Mouse (Mus musculus): ENCODE data around the gene Rnasel.
A peak's percentile ranks its signal among the peaks of the same experiment; 100 is the strongest.

The Rnasel gene

DNA sequence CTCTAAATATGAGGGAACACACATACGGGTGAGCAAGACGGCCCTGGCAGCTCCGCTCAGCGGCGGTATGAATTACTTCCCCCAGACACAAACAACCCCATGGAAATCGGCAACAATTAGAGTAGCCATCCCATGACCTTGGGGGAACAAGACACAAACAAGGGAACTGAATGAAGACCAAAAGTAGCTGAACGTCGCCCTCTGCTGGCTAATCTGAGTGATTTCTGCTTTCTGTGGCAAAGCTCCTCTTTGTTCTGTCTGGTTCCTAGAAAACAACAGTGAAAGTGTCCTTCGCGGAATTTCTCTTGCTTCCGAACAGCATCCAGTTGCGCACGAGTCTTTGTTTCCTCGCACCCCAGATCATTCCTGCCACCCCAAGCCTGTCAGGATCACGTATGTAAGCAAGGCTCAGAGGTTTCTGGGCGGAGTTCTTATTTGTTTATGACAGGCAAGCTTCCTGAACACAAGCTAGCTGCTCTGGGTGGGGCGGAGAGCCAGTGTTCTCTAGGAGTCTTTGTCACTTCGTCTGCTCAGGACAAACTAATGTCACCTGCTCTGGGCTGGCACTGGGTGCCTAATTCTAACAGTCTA lies at the start of gene Rnasel:
Rnasel (plus strand) TSS at position 216 of the 591 bp plus-strand sequence.
- DNase-seq (ENCODE audit: low spot score): peak; percentile 44

DNA sequence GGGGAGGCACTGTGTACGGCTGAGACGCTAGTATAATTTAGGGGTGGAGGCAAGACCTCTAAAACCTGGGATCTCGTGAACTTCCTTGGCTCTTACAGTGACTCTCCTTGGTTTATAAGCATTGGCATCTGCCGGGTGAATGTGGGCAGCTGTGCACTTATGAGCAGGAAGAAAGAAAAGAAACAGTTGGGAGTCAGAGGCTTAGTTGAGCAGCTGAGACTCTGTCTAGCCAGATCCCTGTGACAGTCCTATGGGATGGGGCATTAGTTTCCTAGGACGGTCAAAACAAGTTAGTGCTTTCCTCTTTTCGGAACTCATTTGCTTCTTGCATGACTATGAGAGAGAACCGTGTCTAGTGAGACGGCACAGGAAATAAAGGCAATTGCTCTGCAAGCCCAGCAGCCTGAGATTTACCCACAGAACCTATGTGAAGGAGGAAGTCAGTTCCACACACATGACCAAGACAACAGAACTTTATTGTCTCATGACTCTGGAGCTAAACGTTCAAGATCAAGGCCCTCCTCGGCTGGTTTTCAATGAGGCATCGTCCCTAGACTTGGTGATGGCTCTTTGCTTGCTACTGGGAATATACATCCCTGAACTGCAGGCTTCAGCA lies 48.7 kb upstream of the Rnasel start:
- no peak for DNase-seq (ENCODE audit: low spot score)

DNA sequence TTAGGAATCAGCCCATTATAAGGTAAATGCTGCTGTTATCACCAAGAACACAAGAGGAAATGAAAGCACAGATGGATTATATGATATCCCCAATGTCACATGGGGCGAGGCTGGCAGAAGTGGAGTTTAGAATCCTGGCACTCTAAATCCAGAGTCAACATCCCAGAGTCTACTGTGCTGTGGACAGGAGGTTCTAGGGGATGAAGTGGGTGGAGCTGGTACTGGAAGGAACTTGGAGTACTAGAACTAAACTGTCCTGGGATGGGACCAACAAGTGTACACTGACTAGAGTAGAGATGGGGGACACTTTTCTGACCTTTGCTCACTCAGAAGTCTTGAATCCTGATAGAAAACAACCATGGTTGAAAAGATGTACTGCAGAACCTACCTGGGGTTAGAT lies 47.8 kb upstream of the Rnasel start:
- no peak for DNase-seq (ENCODE audit: low spot score)

DNA sequence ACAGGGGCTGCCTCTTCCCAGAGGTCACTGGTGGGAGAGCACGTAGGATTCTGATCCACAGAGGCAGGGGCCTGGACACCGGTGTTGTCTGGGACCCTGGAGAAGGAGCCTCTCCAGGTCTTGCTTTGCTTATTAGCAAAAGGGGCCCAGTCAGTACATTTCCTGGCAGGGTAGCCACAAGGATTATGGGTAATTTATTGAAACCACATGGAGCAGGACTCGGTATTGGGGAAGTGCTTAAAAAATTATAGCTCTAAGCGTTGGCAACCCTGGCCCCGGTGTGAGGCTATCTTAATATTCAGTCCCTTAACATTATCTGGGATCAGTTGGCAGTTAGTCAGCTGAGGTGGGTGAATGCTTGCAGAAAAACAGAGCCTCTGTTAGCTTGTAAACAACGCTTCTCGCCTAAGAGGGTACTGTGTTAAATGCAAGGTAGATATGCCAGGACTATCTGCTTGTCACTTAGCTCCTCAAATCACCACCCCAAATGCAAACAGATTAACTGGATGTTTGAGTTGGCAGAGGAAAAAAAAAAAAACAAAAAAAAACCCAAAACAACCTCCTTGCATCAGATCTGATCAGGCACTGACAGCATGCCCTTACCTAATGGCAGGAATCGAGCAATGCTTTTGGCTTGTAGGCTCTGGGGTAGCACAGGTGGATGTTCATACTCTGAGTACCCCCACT lies 46.9 kb upstream of the Rnasel start:
- no peak for DNase-seq (ENCODE audit: low spot score)

DNA sequence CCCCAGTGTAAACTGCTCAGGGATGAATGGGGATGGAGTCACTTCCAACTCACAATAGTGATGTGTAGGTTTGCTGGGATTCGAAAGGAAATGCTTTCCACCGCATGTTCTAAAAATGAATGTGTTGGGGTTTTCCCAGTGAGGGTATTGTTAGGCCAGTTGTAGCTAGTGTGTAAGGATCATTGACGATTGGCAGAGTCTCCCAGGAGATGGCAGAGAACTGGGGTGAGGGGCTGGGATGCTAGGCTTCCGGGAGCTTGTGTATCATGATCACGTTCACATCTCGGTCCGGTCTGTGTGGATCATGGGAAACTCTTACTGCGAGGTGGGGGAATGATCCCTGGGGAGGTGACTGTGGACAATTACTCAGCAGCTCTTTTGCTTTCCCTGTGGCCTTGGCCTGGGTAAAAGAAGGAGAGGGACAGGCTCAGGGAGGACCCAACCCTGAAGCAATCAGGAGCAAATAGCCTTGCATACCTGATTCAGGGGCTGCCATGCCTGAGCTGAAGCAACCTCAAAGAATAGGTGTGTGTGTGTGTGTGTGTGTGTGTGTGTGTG lies 46.3 kb upstream of the Rnasel start:
- DNase-seq (ENCODE audit: low spot score): no peak

DNA sequence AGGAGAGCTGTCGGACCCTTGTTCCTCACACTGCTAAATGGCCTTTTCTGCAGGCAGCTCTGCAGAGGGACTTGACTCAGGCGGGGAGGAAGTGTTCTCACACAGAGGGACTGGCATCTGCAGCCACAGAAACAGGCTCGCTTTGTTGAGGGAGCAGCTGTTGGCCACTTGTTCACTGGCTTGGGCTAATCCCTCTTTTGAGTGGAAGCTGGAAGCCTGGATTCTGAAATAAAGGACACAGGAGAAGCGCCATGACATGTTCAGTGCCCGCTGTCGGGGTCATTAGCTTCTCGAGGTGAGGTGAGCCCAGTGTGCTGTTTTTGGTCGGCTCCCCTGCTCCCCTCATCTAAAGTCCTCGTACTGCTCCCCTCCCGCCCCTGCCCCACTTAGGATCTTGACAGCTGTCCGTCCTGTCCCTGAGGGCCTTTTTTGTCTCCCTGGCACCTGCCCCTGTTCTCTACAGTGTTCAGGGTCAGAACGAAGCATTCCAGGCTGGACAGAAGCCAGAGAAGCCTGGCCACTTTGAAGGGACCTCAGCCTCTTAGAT lies 45.7 kb upstream of the Rnasel start:
- DNase-seq (ENCODE audit: low spot score): no peak

DNA sequence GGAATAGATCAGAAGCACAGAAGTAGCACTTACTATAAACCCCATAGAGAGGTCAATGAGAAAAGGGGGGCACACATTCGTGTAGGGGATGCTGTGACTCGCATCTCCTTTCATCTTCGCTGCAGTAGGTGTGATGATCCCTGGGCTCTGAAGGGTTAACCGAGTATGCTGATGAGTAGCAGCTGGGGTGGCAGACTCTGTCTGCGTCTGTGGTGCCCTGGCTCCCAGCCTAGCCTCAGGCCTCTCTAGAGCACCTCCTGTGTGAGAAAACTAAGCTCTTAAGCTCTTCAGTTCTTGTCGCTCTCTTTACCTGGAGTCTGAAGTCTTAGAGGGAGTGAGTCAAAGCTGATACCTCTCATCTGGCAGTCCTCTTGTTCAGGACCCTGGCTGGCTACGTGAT lies 45.1 kb upstream of the Rnasel start:
- DNase-seq (ENCODE audit: low spot score): no peak

DNA sequence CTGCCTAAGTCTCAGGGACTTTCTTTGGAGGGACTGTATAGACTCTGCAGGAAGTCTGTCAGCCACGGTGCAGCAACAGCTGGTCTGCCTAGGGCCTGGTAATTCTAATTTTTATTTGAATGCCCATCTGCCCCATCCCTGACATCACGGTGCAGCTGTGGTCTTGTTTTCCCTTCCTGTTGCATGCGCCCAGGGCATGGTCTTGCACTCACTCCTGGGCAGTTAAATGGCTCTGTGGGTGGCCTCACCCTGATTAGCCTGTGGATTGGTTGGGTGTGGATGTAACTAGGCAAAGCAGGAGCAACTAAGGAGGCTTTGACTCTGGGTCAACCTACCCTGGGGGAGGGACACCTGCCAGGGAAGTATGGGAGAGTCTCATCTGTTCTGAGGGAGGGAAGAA lies 44.2 kb upstream of the Rnasel start:
- DNase-seq (ENCODE audit: low spot score): no peak

DNA sequence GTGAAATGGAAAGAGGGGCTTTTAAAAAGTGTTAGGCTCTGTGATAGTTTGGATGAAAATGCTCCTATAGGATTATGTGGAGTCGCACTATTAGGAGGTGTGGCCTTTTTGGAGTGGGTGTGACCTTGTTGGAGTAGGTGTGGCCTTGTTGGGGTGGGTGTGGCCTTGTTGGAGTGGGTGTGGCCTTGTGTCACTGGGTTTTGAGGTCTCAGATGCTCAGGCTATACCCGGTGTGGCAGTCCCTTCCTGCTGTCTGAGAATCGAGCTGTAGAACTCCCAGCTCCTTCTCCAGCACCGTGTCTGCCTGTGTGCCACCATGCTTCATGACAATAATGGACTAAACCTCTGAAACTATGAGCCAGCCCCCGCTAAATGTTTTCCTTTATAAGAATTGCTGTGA lies 40.6 kb upstream of the Rnasel start:
- no peak for DNase-seq (ENCODE audit: low spot score)

GRCm38 (mm10) chr1:153709451-153709850 lies 39.8 kb upstream of the Rnasel start:
- DNase-seq (ENCODE audit: low spot score): no peak

DNA sequence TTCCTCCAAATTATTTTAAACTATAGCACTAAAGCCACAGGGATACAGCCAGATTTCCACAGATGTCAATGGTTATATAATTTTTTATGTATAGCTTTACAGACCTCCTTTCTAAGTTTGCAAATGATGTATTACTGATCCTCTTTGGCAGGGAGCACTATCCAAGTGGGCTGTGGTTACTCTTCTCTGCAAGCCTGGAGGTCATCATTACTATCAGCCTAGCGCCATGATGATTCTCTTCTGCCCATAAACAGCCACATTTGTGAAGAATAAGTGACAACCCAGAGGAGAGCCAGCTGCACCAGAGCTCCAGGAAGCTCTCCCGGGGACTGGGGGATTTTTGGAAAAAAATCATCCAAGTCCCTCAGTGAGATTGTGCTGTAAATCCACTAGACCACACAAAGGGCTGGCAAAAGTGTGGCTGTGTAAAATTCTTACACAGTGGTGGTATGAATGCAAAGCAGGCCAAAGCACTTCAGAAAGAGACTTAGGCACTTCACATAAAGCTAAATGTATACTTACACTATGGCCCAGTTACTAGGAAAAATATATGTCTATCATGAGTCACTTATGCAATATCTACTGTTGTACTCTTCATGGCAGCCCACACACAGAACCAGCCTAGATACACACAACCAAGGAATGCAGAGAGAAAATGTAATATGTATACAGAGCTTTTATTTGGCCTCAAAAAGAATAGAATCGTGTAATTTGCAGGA lies 37.5 kb upstream of the Rnasel start:
- no peak for DNase-seq (ENCODE audit: low spot score)

DNA sequence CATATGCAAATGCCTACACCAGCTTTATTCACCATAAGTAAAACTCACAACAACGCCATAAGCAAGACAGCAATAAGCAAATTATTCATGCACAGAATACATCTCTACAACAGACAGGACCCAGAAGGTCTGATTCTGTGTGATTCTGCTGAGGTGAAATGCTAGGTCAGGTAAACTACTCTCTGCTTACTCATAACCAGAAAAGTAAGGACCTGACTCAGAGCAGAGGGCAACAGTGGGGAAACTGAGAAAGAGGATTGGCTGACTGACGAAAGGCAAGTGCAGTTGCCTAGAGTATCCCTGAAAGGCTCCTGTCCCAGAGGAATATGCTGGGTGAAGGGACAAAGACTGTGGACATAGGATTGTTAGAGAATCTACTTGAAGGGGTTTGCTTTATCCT lies 36.6 kb upstream of the Rnasel start:
- no peak for DNase-seq (ENCODE audit: low spot score)

- DNase-seq (ENCODE audit: low spot score): no peak
These were observed 31.2 kb upstream of the Rnasel start for GRCm38 (mm10) chr1:153717990-153718389.

- DNase-seq (ENCODE audit: low spot score): no peak
These were observed 28.3 kb upstream of the Rnasel start for GRCm38 (mm10) chr1:153720935-153721334.

DNA sequence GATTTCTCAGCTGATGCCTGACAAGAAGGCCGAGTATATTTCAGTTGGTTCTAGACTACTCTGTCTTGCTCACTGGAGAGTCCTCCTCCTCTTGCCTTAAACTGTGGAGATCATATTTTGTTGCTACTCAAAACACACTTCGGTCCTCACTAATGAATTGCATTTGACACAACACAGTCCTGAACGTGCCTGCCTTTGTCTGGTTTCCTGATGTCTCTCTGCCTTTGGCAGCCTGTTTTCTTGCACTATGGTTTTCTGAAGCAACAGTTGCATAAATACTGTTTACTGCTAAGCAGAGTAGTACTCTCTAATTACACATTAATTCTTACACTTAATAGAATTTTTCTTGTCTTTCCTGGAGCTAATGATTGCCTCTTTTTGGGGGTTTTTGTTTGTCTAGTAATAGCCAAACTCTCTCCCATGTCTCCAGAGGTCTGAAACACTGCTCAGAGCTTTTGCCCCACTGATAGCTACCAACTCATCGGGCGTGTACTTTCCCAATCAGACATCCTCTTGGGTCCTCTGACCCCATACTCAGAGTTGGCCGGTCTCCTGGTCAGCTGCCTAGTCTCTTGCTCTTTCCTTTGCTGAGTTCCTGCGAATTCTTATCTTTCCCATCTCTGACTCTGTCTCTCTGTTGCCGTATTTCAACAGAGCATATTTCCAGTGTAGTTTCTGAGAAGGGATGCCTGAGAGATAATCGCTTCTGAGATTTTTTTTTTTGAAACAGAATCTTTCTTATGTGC lies 27.5 kb upstream of the Rnasel start:
- no peak for DNase-seq (ENCODE audit: low spot score)

DNA sequence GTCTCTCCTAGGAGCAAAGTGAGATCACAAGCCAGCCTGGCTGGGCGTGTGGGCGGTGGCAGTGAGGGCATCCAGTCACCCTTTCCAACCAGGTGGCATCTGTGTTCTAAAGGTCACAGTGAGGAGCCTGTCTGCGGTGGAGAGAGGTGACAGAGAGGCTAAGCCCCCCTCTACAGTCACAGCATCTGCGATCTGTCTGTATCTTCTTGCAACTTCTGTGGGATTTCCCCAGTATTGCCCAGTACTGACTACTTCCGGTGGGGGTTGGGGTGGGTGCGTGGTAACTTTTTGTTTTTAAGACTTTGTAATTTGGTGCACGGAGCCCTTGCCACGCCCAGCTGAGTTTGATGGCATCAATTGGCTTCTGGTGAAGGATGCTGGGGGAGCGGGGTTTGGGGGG lies 25.8 kb upstream of the Rnasel start:
- no peak for DNase-seq (ENCODE audit: low spot score)

DNA sequence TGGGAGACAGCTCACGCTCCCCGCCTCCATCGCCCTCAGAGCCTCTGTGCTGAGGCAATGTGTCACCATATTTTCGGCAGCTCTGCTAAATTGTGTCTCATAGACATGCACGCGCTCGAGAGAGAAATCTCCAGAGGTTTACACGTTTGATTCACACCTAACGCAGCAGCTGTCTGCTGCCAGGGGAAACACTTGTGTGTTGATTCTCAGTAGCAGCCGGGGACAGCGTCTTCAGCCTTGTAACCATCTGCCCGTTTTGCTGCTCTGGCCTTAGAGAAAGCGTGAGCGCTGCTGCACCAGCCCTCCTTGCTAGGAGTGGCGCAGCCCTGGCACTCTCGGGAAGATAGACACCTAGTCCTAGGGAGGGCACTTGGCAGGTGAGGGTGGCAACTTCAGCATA lies 22.6 kb upstream of the Rnasel start:
- DNase-seq (ENCODE audit: low spot score): no peak

GRCm38 (mm10) chr1:153729806-153730205 lies 19.4 kb upstream of the Rnasel start:
- no peak for DNase-seq (ENCODE audit: low spot score)

DNA sequence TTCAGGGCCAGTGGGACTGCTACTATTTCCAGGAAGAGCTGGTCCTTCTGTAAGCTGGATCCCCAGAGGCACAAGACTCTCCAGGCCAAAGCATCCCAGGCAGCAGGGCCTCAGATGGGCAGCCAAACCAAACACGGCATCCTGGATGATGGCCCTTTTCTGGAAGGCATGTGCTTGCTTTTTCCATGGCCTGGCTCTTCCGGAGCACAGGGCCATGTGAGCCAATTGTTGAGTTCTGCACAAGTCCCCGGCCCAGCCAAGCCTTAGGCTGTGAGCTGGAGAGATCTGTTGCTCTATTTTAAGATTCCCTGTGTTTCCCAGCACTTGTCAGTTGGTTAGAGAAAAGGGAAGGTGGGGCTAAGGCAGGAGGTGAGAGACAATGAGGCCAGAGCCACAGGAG lies 18.6 kb upstream of the Rnasel start:
- DNase-seq (ENCODE audit: low spot score): no peak

GRCm38 (mm10) chr1:153733181-153733580 lies 16.0 kb upstream of the Rnasel start:
- DNase-seq (ENCODE audit: low spot score): no peak

DNA sequence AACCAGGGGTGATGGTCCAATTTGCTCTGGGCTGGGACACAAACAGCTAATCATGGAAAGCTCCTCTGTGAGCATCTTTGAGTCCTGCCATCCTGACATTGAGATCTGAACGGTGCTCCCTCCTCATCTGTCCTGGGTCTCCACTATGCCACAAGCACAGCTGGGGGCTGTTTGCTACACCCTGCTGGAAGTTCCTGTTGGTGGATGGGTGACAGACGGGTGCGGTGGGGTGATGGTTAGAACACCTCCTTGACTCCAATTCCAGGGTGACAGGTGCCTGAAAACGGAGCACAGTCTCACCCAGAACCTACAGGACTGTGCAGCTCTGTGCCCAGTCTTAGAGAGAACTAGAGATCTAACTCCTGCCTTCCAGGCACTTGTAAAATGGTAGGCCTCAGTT lies 14.4 kb upstream of the Rnasel start:
- DNase-seq (ENCODE audit: low spot score): no peak

DNA sequence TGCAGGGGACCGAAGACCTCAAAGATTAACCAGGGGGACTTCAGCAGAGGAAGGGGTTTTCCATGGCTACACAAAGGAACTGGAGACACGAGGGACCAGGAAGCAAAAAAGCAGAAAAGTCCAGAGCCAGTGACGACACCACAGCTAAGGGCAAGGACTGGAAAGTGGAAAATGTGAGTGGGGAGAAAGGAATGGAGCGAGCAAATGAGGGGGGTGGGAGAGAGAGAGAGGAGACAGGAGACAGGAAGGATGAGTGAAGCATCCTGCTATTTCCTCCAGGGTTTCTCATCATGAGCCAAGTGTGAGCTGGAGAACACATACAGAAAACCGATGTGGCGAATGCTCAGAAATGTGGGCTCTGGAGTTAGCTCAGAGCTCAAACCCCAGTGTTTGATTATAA lies 13.1 kb upstream of the Rnasel start:
- DNase-seq (ENCODE audit: low spot score): no peak

All from ovary, postnatal 10 days (tissue).